In genomic region chr12:111325744-111326424, GRCm38 (mm10) we compare ENCODE assay signal across 9 mouse cellular contexts. TPM values are rescaled to one million over a fixed set of nuclear protein-coding genes. Genes with fewer than 3 reads are reported as not detected.
"Had no signal": no experiment of that assay in that cellular context is flagged by ENCODE, and none has a peak within 500 bp of the region (broad histone marks: within the 10 kb centered on the region; RNA-seq: fewer than 3 reads in every experiment).

No protein-coding gene starts in this region.

- DNase-seq: kidney, adult 8-10 months; kidney, postnatal 25 days; lung, embryonic 14.5 days; lung, postnatal 10 days; lung, postnatal 4 days; midbrain, embryonic 14.5 days; right cerebral cortex, postnatal 25 days; thymus, postnatal 4 days had no signal

RNA-seq across cellular contexts. Expression of gene Amn, which starts 55.0 kb away (rescaled TPM):
- total RNA-seq: monocyte, adult 5-6 weeks had no signal
